Mouse (Mus musculus) yolk sac, embryonic 10.5 days (tissue): ENCODE measurements around the gene Olfr250.
"Not testable (repeated sequence)": the region's sequence is repeated elsewhere in the genome, so short reads cannot be mapped to it uniquely, and the experiment has no call there.

Experiments used
- DNase-seq: peaks from one replicate; pipeline ENCODE4 v3.0.0-alpha.2; 2017; ENCODE audit warnings: low spot score

Gene Olfr250

GRCm38 (mm10) chr9:38366596-38366995 is at the start of gene Olfr250:
TSS of gene Olfr250 (plus strand) at chr9:38366896.
- no peak for DNase-seq

- DNase-seq: no peak
Observed at GRCm38 (mm10) chr9:38328760-38329159, 37.9 kb upstream of the Olfr250 start, which contains the start of gene Olfr25. TSS of gene Olfr25 (plus strand) at chr9:38329060.

GRCm38 (mm10) chr9:38348111-38348510 is 18.6 kb upstream of the Olfr250 start, which contains the start of gene Olfr898:
TSS of gene Olfr898 (plus strand) at chr9:38348411.
- DNase-seq: no peak

GRCm38 (mm10) chr9:38376786-38377185 is 10.1 kb downstream of the Olfr250 start, which contains the start of gene Olfr251:
TSS of gene Olfr251 (plus strand) at chr9:38377086.
- no peak for DNase-seq

- no peak for DNase-seq
Observed at GRCm38 (mm10) chr9:38401398-38401797, 34.7 kb downstream of the Olfr250 start, which contains the start of gene Olfr147. TSS of gene Olfr147 (plus strand) at chr9:38401698.

GRCm38 (mm10) chr9:38407502-38407901 is 40.8 kb downstream of the Olfr250 start:
- DNase-seq: not testable (repeated sequence)

GRCm38 (mm10) chr9:38413502-38413901 is 46.8 kb downstream of the Olfr250 start:
- DNase-seq: peak; percentile 7
